Mouse (Mus musculus) limb, embryonic 15.5 days (tissue): ENCODE results near the gene Kirrel2. TPM values are rescaled to one million over a fixed set of nuclear protein-coding genes. Genes with fewer than 3 reads are reported as not detected.

ENCODE experiments used
- ATAC-seq: fragments of 200-750 bp; cut with Nextera tagmentation; 2 replicates; pipeline ENCODE4 v1.8.0; 2017; ENCODE audit warnings: low read depth, moderate TSS enrichment; ENCODE audit not compliant: insufficient number of reproducible peaks, low FRiP score, low TSS enrichment
- H3K27ac ChIP-seq: fragments of 300-500 bp; sonication (generic); 2 replicates; pipeline ENCODE4 v1.5.1; 2015; ENCODE audit warnings: moderate library complexity, mild to moderate bottlenecking, inconsistent platforms
- H3K27me3 ChIP-seq: fragments of 300-500 bp; sonication (generic); 2 replicates; pipeline ENCODE4 v1.6.1; 2015; ENCODE audit warnings: inconsistent platforms
- H3K36me3 ChIP-seq: fragments of 300-500 bp; sonication (generic); 2 replicates; pipeline ENCODE4 v1.6.1; 2015; ENCODE audit warnings: inconsistent platforms
- H3K4me1 ChIP-seq: fragments of 300-500 bp; sonication (generic); 2 replicates; pipeline ENCODE4 v1.6.1; 2015; ENCODE audit warnings: inconsistent platforms
- H3K4me2 ChIP-seq: fragments of 300-500 bp; sonication (generic); 2 replicates; pipeline ENCODE4 v1.6.1; 2015; ENCODE audit warnings: mild to moderate bottlenecking, inconsistent platforms
- H3K4me3 ChIP-seq: fragments of 300-500 bp; sonication (generic); 2 replicates; pipeline ENCODE4 v1.5.1; 2015; ENCODE audit warnings: mild to moderate bottlenecking, inconsistent platforms
- H3K9ac ChIP-seq: fragments of 300-500 bp; sonication (generic); 2 replicates; pipeline ENCODE4 v1.6.1; 2015; ENCODE audit warnings: inconsistent platforms
- H3K9me3 ChIP-seq: fragments of 300-500 bp; sonication (generic); 2 replicates; pipeline ENCODE4 v1.6.1; 2016; ENCODE audit warnings: inconsistent platforms
- WGBS: fragments of 180-500 bp; shearing (Covaris S2); methylation state at CpG from one replicate; pipeline ENCODE4 v1.1.7; 2015; 5-methylcytosine and 5-hydroxymethylcytosine counted together
- polyA plus RNA-seq: library from polyadenylated mRNA; unstranded; fragments of >200 nt; fragmentation: Nextera tagmentation; extraction: Ambion mirVana; gene quantifications from 2 replicates; pipeline ENCODE4 v1.2.1, GENCODE M21; 2015

Gene Kirrel2
- polyA plus RNA-seq, 1 experiment from 2014 or later: 0.04 TPM

GRCm38 (mm10) chr7:30423071-30423641, 34.3 kb downstream of the Kirrel2 start:
- 0 out of 2 replicates have a peak, but pooled peaks cover 18% of the 10 kb centered on the region for H3K36me3 ChIP-seq
- H3K9ac ChIP-seq: 0 out of 2 replicates have a peak overlapping the region, but pooled peaks have one; percentile 37
- WGBS: 39% methylated on average over 23 of the region's 23 CpGs
- peaks cover 25% of the 10 kb centered on the region for H3K4me1 ChIP-seq
- peak overlapping the region; percentile 93 for H3K4me2 ChIP-seq
- H3K27ac ChIP-seq: peak overlapping the region; percentile 2; the same call in 1 of the 2 replicates
- peaks cover 3% of the 10 kb centered on the region; the same call in 1 of the 2 replicates for H3K27me3 ChIP-seq
- ATAC-seq: no peak
- H3K9me3 ChIP-seq: no peaks in the 10 kb centered on the region
- peak overlapping the region; percentile 58 for H3K4me3 ChIP-seq

DNA sequence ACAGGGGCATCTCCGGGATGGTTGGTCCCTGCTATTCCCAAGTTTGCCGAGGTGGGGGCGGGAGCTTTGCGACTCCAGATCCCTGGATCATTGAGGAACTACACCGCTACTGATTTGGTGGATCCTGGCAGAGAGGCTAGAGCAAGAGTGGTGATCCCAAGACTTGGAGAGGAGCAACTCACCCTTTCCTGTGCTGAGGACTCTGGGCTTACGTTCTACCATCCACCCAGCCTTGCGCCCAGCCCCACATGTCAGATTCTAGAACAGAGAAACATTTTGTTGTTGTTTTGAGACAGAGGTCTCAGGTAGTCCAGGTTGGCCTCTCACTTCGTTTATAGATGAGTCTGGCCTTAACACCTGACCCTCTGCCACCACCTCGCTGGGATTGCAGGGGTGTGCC, 34.9 kb downstream of the Kirrel2 start:
- H3K27ac ChIP-seq: 0 out of 2 replicates have a peak overlapping the region, but pooled peaks have one; percentile 2
- 12% methylated on average over 9 of the region's 9 CpGs for WGBS
- peak overlapping the region; percentile 93 for H3K4me2 ChIP-seq
- H3K27me3 ChIP-seq: peaks cover 3% of the 10 kb centered on the region; the same call in 1 of the 2 replicates
- no peaks in the 10 kb centered on the region for H3K9me3 ChIP-seq
- H3K9ac ChIP-seq: peak overlapping the region; percentile 36; the same call in 1 of the 2 replicates
- 0 out of 2 replicates have a peak, but pooled peaks cover 18% of the 10 kb centered on the region for H3K36me3 ChIP-seq
- H3K4me1 ChIP-seq: peaks cover 25% of the 10 kb centered on the region
- ATAC-seq: no peak
- H3K4me3 ChIP-seq: peak overlapping the region; percentile 58

GRCm38 (mm10) chr7:30421890-30422435, 35.5 kb downstream of the Kirrel2 start:
- peak; percentile 27; the same call in 1 of the 2 replicates for ATAC-seq
- Histone ChIP-seq H3K9me3 (no peaks in the 10 kb centered on the region), H3K9ac (peak overlapping the region; percentile 36), H3K27ac (no peak overlapping the region), H3K27me3 (peaks cover 3% of the 10 kb centered on the region; the same call in 1 of the 2 replicates), H3K4me2 (peak overlapping the region; percentile 93), H3K36me3 (0 out of 2 replicates have a peak, but pooled peaks cover 16% of the 10 kb centered on the region), H3K4me3 (peak overlapping the region; percentile 58), H3K4me1 (peaks cover 25% of the 10 kb centered on the region)
- under 1% methylated on average over 45 of the region's 45 CpGs for WGBS

GRCm38 (mm10) chr7:30421175-30421889, 36.2 kb downstream of the Kirrel2 start, which contains the start of gene Nfkbid:
TSS of gene Nfkbid (plus strand) at chr7:30421732.
- 0 out of 2 replicates have a peak within 1 kb of the TSS, but pooled peaks have one; percentile 2 for H3K27ac ChIP-seq
- peak within 1 kb of the TSS; percentile 36 for H3K9ac ChIP-seq
- ATAC-seq: no peak
- 0 out of 2 replicates have a peak, but pooled peaks cover 11% of the 10 kb centered on the region for H3K36me3 ChIP-seq
- H3K4me3 ChIP-seq: peak within 1 kb of the TSS; percentile 58
- WGBS: 10% methylated on average over 31 of the region's 31 CpGs
- H3K4me1 ChIP-seq: peaks cover 25% of the 10 kb centered on the region
- H3K27me3 ChIP-seq: peaks cover 3% of the 10 kb centered on the region; the same call in 1 of the 2 replicates
- no peaks in the 10 kb centered on the region for H3K9me3 ChIP-seq
- peak within 1 kb of the TSS; percentile 93 for H3K4me2 ChIP-seq

- H3K27ac ChIP-seq: no peak overlapping the region
- WGBS: 71% methylated on average over 3 of the region's 3 CpGs
- H3K4me3 ChIP-seq: no peak overlapping the region
- no peaks in the 10 kb centered on the region for H3K9me3 ChIP-seq
- 0 out of 2 replicates have a peak, but pooled peaks cover 6% of the 10 kb centered on the region for H3K36me3 ChIP-seq
- H3K4me1 ChIP-seq: peaks cover 25% of the 10 kb centered on the region
- peaks cover 3% of the 10 kb centered on the region; the same call in 1 of the 2 replicates for H3K27me3 ChIP-seq
- no peak for ATAC-seq
- H3K4me2 ChIP-seq: no peak overlapping the region
- H3K9ac ChIP-seq: no peak overlapping the region
Observed at GRCm38 (mm10) chr7:30420673-30421072, 36.8 kb downstream of the Kirrel2 start.

DNA sequence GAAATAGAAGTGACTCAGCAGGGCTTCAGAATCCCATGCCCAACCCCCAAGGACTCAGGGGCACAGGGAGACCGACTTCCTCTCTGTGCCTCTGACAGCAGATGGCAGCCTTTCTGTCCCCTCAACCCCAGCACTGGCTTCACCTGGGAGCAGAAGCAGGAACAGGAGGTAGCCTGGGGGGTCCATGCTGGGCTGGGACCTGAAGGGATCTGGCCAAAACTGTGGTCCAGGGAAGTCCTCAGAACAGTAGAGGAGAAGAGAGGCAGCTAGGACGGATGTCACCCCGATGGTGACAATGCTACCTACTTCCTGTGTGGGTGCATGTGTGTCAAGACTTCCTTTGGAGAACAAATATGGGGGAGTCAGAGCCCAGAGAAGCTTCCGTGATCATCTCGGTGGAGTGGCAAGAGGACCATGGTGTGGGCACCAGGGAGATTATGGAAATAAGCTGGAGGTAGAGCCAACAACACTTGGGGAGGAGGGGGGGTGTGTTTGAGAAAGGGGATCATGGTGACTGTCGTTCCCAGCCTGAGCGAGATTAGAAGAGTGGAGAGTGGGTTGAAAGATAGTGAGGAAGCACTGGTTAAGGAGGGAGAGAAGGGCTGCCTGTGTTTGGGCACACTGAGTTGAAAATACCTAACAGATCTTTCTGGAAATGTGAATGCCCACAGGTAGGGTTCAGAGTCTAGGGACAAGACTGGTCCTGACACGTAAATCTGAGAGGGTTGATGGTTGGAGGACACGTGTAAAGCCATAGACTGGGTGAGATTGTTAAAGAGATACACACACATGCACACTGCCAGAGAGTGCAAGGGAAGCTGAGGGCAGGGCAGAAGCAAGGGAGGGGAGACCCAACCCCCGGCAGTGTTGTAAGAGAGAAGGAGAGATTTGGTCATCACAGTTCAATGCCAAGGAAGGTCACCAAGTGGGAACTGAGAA, 37.7 kb downstream of the Kirrel2 start, which contains the start of gene Hcst:
TSS of gene Hcst (minus strand) at position 294 of the 939 bp plus-strand sequence.
- Histone ChIP-seq H3K4me2 (no peak within 1 kb of the TSS), H3K36me3 (no peaks in the 10 kb centered on the region), H3K27me3 (peaks cover 3% of the 10 kb centered on the region; the same call in 1 of the 2 replicates), H3K9me3 (no peaks in the 10 kb centered on the region), H3K4me3 (no peak within 1 kb of the TSS), H3K27ac (no peak within 1 kb of the TSS), H3K4me1 (peaks cover 25% of the 10 kb centered on the region), H3K9ac (no peak within 1 kb of the TSS)
- WGBS: 67% methylated on average over 10 of the region's 10 CpGs
- no peak for ATAC-seq

DNA sequence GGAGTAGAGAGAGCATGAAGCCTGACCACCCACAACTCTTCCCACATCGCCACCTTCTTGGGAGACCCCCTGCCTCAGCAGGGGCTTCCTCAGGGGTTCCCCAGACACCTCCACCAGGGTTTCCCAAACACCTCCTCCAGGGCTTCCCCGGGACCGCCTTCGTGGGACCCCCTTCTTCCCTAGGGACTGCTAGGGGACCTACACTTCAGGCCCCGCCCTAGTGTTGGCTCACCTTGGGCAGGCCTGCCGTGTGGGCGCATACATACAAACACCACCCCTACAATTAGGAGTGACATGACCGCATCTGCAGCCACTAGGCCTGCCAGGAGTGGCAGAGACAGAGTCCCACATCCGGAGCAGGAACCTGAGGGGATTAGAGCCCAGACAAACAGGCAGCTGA, 39.6 kb downstream of the Kirrel2 start:
- ATAC-seq: no peak
- 78% methylated on average over 9 of the region's 9 CpGs for WGBS
- 0 out of 2 replicates have a peak, but pooled peaks cover 3% of the 10 kb centered on the region for H3K27me3 ChIP-seq
- no peaks in the 10 kb centered on the region for H3K36me3 ChIP-seq
- no peak overlapping the region for H3K4me3 ChIP-seq
- H3K27ac ChIP-seq: no peak overlapping the region
- no peak overlapping the region for H3K9ac ChIP-seq
- no peak overlapping the region for H3K4me2 ChIP-seq
- H3K4me1 ChIP-seq: peaks cover 17% of the 10 kb centered on the region
- H3K9me3 ChIP-seq: no peaks in the 10 kb centered on the region

GRCm38 (mm10) chr7:30413596-30413995, 43.9 kb downstream of the Kirrel2 start, which contains the start of gene Tyrobp:
TSS of gene Tyrobp (plus strand) at chr7:30413760.
- Histone ChIP-seq H3K4me2 (no peak within 1 kb of the TSS), H3K9ac (no peak within 1 kb of the TSS), H3K27me3 (no peaks in the 10 kb centered on the region), H3K27ac (0 out of 2 replicates have a peak within 1 kb of the TSS, but pooled peaks have one; percentile 17), H3K36me3 (no peaks in the 10 kb centered on the region), H3K4me3 (no peak within 1 kb of the TSS), H3K9me3 (no peaks in the 10 kb centered on the region), H3K4me1 (no peaks in the 10 kb centered on the region)
- WGBS: 60% methylated on average over 5 of the region's 5 CpGs
- no peak for ATAC-seq

- no peak overlapping the region for H3K4me3 ChIP-seq
- no peaks in the 10 kb centered on the region for H3K27me3 ChIP-seq
- H3K9me3 ChIP-seq: no peaks in the 10 kb centered on the region
- no peak overlapping the region for H3K9ac ChIP-seq
- H3K4me2 ChIP-seq: no peak overlapping the region
- no peaks in the 10 kb centered on the region for H3K36me3 ChIP-seq
- 47% methylated on average over 4 of the region's 4 CpGs for WGBS
- no peak for ATAC-seq
- H3K4me1 ChIP-seq: no peaks in the 10 kb centered on the region
- no peak overlapping the region for H3K27ac ChIP-seq
Observed at GRCm38 (mm10) chr7:30412735-30413147, 44.7 kb downstream of the Kirrel2 start.

GRCm38 (mm10) chr7:30411023-30411422, 46.5 kb downstream of the Kirrel2 start:
- H3K36me3 ChIP-seq: no peaks in the 10 kb centered on the region
- H3K9ac ChIP-seq: no peak overlapping the region
- WGBS: 81% methylated on average over 3 of the region's 3 CpGs
- no peak overlapping the region for H3K27ac ChIP-seq
- no peaks in the 10 kb centered on the region for H3K27me3 ChIP-seq
- H3K4me3 ChIP-seq: no peak overlapping the region
- no peaks in the 10 kb centered on the region for H3K9me3 ChIP-seq
- H3K4me1 ChIP-seq: no peaks in the 10 kb centered on the region
- no peak for ATAC-seq
- H3K4me2 ChIP-seq: no peak overlapping the region

- Histone ChIP-seq H3K27ac (no peak overlapping the region), H3K4me2 (no peak overlapping the region), H3K36me3 (no peaks in the 10 kb centered on the region), H3K9ac (no peak overlapping the region), H3K4me1 (no peaks in the 10 kb centered on the region), H3K4me3 (no peak overlapping the region), H3K9me3 (no peaks in the 10 kb centered on the region), H3K27me3 (no peaks in the 10 kb centered on the region)
- WGBS: 32% methylated on average over 2 of the region's 2 CpGs
- no peak for ATAC-seq
Observed at GRCm38 (mm10) chr7:30409789-30410188, 47.7 kb downstream of the Kirrel2 start.
